Mouse (Mus musculus) ZHBTc4 (cell line): ENCODE data around the gene Them7.

Experiments used
- DNase-seq: peaks from one replicate; pipeline ENCODE4 v3.0.0-alpha.2; 2011; ENCODE audit warnings: low read depth, low spot score

Gene Them7

GRCm38 (mm10) chr2:105305876-105306275 lies 81.8 kb downstream of the Them7 start:
- DNase-seq, result no peak

GRCm38 (mm10) chr2:105311414-105311813 lies 87.3 kb downstream of the Them7 start:
- peak; percentile 57 for DNase-seq

- DNase-seq, result no peak
Measured at GRCm38 (mm10) chr2:105311991-105312390, 87.9 kb downstream of the Them7 start.

- DNase-seq, result no peak
Measured at GRCm38 (mm10) chr2:105313077-105313476, 89.0 kb downstream of the Them7 start.

GRCm38 (mm10) chr2:105317556-105318184 lies 93.5 kb downstream of the Them7 start:
- no peak for DNase-seq

GRCm38 (mm10) chr2:105326067-105326466 lies 101.9 kb downstream of the Them7 start:
- DNase-seq, result no peak

- DNase-seq, result no peak
Measured at GRCm38 (mm10) chr2:105330024-105330423, 105.9 kb downstream of the Them7 start.

- no peak for DNase-seq
Measured at GRCm38 (mm10) chr2:105333107-105333506, 109.0 kb downstream of the Them7 start.

- peak; percentile 82 for DNase-seq
Measured at GRCm38 (mm10) chr2:105333976-105334713, 110.0 kb downstream of the Them7 start.

GRCm38 (mm10) chr2:105335661-105336060 lies 111.5 kb downstream of the Them7 start:
- no peak for DNase-seq

- DNase-seq, result no peak
Measured at GRCm38 (mm10) chr2:105336314-105337027, 112.4 kb downstream of the Them7 start.

- DNase-seq, result no peak
Measured at GRCm38 (mm10) chr2:105337171-105337875, 113.2 kb downstream of the Them7 start.

GRCm38 (mm10) chr2:105339993-105340392 lies 115.9 kb downstream of the Them7 start:
- peak; percentile 28 for DNase-seq

GRCm38 (mm10) chr2:105348886-105349285 lies 124.8 kb downstream of the Them7 start:
- no peak for DNase-seq

- no peak for DNase-seq
Measured at GRCm38 (mm10) chr2:105356791-105357190, 132.7 kb downstream of the Them7 start.

- DNase-seq, result no peak
Measured at GRCm38 (mm10) chr2:105358040-105358439, 133.9 kb downstream of the Them7 start.

- no peak for DNase-seq
Measured at GRCm38 (mm10) chr2:105367623-105368022, 143.5 kb downstream of the Them7 start.

GRCm38 (mm10) chr2:105370240-105370639 lies 146.1 kb downstream of the Them7 start:
- peak; percentile 61 for DNase-seq

- DNase-seq, result peak; percentile 25
Measured at GRCm38 (mm10) chr2:105370698-105371097, 146.6 kb downstream of the Them7 start.

GRCm38 (mm10) chr2:105372156-105372555 lies 148.0 kb downstream of the Them7 start:
- DNase-seq, result no peak

- DNase-seq, result peak; percentile 36
Measured at GRCm38 (mm10) chr2:105372727-105373126, 148.6 kb downstream of the Them7 start.

GRCm38 (mm10) chr2:105373658-105374057 lies 149.5 kb downstream of the Them7 start:
- DNase-seq, result no peak
